Mouse (Mus musculus): ENCODE results near the gene Hyls1. TPM values are rescaled to one million over a fixed set of nuclear protein-coding genes. Genes with fewer than 3 reads are reported as not detected.

The Hyls1 gene
- total and polyA plus RNA-seq, 3 experiments, result 15.4 to 18.9 (median 18.3) TPM

GRCm38 (mm10) chr9:35522241-35522640 lies 48.0 kb downstream of the Hyls1 start:
- Histone ChIP-seq H3K79me2 (replicated peaks; ENCODE audit: control insufficient read depth, extremely low read depth, insufficient read depth, poor library complexity, severe bottlenecking) (no peaks in the 10 kb centered on the region), H3K9ac (ENCODE audit: insufficient read depth, low read depth) (no peak overlapping the region), H3K9me3 (replicated peaks; ENCODE audit: low read length) (no peaks in the 10 kb centered on the region), H3K4me3 (replicated peaks in 1 of 3; ENCODE audit: low read depth in 2 of 3, low read length in 2 of 3, poor library complexity in 1 of 3) (no peak overlapping the region), H3K27ac (ENCODE audit: insufficient read depth, low read depth) (no peak overlapping the region), H3K4me1 (ENCODE audit: control insufficient read depth in 1 of 2, insufficient read depth in 2 of 2) (peaks cover 0 to 3% of the 10 kb centered on the region in 2 experiments; a peak in 1 of 4 replicates), H3K27me3 (replicated peaks) (no peaks in the 10 kb centered on the region), H3K4me2 (ENCODE audit: insufficient read depth, low read depth, poor library complexity, severe bottlenecking) (no peak overlapping the region), H3K36me3 (replicated peaks in 1 of 2; ENCODE audit: control insufficient read depth in 1 of 2, insufficient read depth in 1 of 2, low read length in 1 of 2) (no peaks in the 10 kb centered on the region)
- in situ Hi-C loops (cut with MboI; ENCODE audit: low pct_ligation_motif_present, low pct_unique_long_range_greater_than_20kb, low sequenced_read_pairs), result no loop called here
- DNase-seq (ENCODE audit: extremely low read depth), result no peak
- dilution Hi-C loops (cut with MboI; ENCODE audit: extremely low pct_ligation_motif_present, extremely low pct_unique_long_range_greater_than_20kb, low sequenced_read_pairs), result no loop called here
- no peak for TF ChIP-seq TCF12 (IDR thresholded peaks at IDR 0.05; ENCODE audit: low read depth, low read length)
- TF ChIP-seq EP300 (IDR thresholded peaks at IDR 0.05; ENCODE audit: low read length), result no peak
- TF ChIP-seq USF1 (IDR thresholded peaks at IDR 0.05; ENCODE audit: low read depth, low read length), result no peak
- TF ChIP-seq IRF4 (IDR thresholded peaks at IDR 0.05; ENCODE audit: low read depth, low read length), result no peak
- no peak for TF ChIP-seq E2F4 (IDR thresholded peaks at IDR 0.05; ENCODE audit: insufficient replicate concordance, low read depth, low read length)
- TF ChIP-seq USF2 (conservative IDR thresholded peaks at IDR 0.05; ENCODE audit: low read depth, low read length), result no peak
- TF ChIP-seq POLR2AphosphoS2 (IDR thresholded peaks at IDR 0.05; ENCODE audit: low read depth, low read length), result no peak
- TF ChIP-seq JUN (IDR thresholded peaks at IDR 0.05; ENCODE audit: insufficient read depth, low read depth, low read length), result no peak
- TF ChIP-seq ELF1 (IDR thresholded peaks at IDR 0.05; ENCODE audit: low read depth, low read length), result no peak
- no peak for TF ChIP-seq HCFC1 (IDR thresholded peaks at IDR 0.05; ENCODE audit: low read depth, low read length)

DNA sequence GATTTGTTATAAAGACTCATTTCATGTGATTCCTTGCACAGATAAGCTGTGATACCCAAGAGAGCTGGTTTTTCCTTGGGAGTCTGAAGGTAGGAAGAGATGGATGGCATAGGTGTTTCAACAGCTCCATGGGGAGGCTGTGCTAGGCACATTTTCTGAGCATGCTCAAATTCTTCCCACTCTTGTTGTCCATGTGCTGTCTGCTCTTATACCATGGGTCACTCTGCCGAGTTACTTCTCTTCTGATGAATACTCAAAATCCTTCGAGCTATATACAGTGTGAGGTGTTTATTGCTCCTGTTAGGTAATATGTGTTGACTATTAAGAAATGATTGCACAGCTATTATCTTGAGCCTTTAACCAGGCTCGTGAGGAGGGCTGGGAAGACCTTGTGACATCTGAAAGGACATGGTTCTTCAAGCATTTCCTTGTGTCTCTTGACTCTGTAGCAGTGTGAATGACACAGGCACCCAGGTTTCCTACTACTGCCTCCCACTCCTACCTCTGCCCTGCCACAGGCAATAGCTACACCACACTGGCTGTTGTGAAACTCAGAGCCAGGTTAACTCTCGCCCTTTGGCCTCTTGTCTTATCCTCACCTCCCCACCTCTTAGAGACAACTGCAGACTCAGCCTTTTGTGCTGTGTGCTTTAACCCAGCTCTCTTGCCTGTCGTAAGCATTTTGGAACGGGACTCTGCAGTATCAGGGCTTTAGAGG lies 49.4 kb downstream of the Hyls1 start:
- no peaks in the 10 kb centered on the region for H3K36me3 ChIP-seq (replicated peaks in 1 of 2; ENCODE audit: control insufficient read depth in 1 of 2, insufficient read depth in 1 of 2, low read length in 1 of 2)
- H3K4me2 ChIP-seq (ENCODE audit: insufficient read depth, low read depth, poor library complexity, severe bottlenecking), result no peak overlapping the region
- TF ChIP-seq MAFK (IDR thresholded peaks at IDR 0.05; ENCODE audit: insufficient replicate concordance, low read length), result peak; percentile 9; the same call in 1 of the 2 replicates
- TF ChIP-seq NELFE (IDR thresholded peaks at IDR 0.05; ENCODE audit: low read depth, low read length), result no peak
- no peak overlapping the region for H3K9ac ChIP-seq (ENCODE audit: insufficient read depth, low read depth)
- peaks cover 0 to 3% of the 10 kb centered on the region in 2 experiments; a peak in 1 of 4 replicates for H3K4me1 ChIP-seq (ENCODE audit: control insufficient read depth in 1 of 2, insufficient read depth in 2 of 2)
- no peak overlapping the region for H3K27ac ChIP-seq (ENCODE audit: insufficient read depth, low read depth)
- no peaks in the 10 kb centered on the region for H3K27me3 ChIP-seq (replicated peaks)
- no peaks in the 10 kb centered on the region for H3K79me2 ChIP-seq (replicated peaks; ENCODE audit: control insufficient read depth, extremely low read depth, insufficient read depth, poor library complexity, severe bottlenecking)
- no peak for DNase-seq (ENCODE audit: extremely low read depth)
- dilution Hi-C loops (cut with MboI; ENCODE audit: extremely low pct_ligation_motif_present, extremely low pct_unique_long_range_greater_than_20kb, low sequenced_read_pairs), result no loop called here
- H3K9me3 ChIP-seq (replicated peaks; ENCODE audit: low read length), result no peaks in the 10 kb centered on the region
- in situ Hi-C loops (cut with MboI; ENCODE audit: low pct_ligation_motif_present, low pct_unique_long_range_greater_than_20kb, low sequenced_read_pairs), result no loop called here
- H3K4me3 ChIP-seq (replicated peaks in 1 of 3; ENCODE audit: low read depth in 2 of 3, low read length in 2 of 3, poor library complexity in 1 of 3), result no peak overlapping the region

- dilution Hi-C loops (cut with MboI; ENCODE audit: extremely low pct_ligation_motif_present, extremely low pct_unique_long_range_greater_than_20kb, low sequenced_read_pairs), result no loop called here
- no peak for TF ChIP-seq NELFE (IDR thresholded peaks at IDR 0.05; ENCODE audit: low read depth, low read length)
- no peak for TF ChIP-seq MAZ (IDR thresholded peaks at IDR 0.05; ENCODE audit: low read depth, low read length)
- no peak for TF ChIP-seq BHLHE40 (IDR thresholded peaks at IDR 0.05; ENCODE audit: low read depth, low read length)
- H3K27ac ChIP-seq (ENCODE audit: insufficient read depth, low read depth), result no peak within 1 kb of the TSS
- no peaks in the 10 kb centered on the region for H3K4me1 ChIP-seq (ENCODE audit: control insufficient read depth in 1 of 2, insufficient read depth in 2 of 2)
- no peaks in the 10 kb centered on the region for H3K79me2 ChIP-seq (replicated peaks; ENCODE audit: control insufficient read depth, extremely low read depth, insufficient read depth, poor library complexity, severe bottlenecking)
- H3K4me3 ChIP-seq (replicated peaks in 1 of 3; ENCODE audit: low read depth in 2 of 3, low read length in 2 of 3, poor library complexity in 1 of 3), result no peak within 1 kb of the TSS
- in situ Hi-C loops (cut with MboI; ENCODE audit: low pct_ligation_motif_present, low pct_unique_long_range_greater_than_20kb, low sequenced_read_pairs), result no loop called here
- no peak within 1 kb of the TSS for H3K9ac ChIP-seq (ENCODE audit: insufficient read depth, low read depth)
- no peaks in the 10 kb centered on the region for H3K9me3 ChIP-seq (replicated peaks; ENCODE audit: low read length)
- H3K4me2 ChIP-seq (ENCODE audit: insufficient read depth, low read depth, poor library complexity, severe bottlenecking), result no peak within 1 kb of the TSS
- no peaks in the 10 kb centered on the region for H3K27me3 ChIP-seq (replicated peaks)
- no peaks in the 10 kb centered on the region for H3K36me3 ChIP-seq (replicated peaks in 1 of 2; ENCODE audit: control insufficient read depth in 1 of 2, insufficient read depth in 1 of 2, low read length in 1 of 2)
- no peak for DNase-seq (ENCODE audit: extremely low read depth)
Measured at GRCm38 (mm10) chr9:35518169-35518568, 52.0 kb downstream of the Hyls1 start, which contains the start of gene Gm1113. Gene Gm1113 (minus strand): TSS chr9:35518269.
